Mouse (Mus musculus): ENCODE measurements around the gene Tex36. TPM values are rescaled to one million over a fixed set of nuclear protein-coding genes. Genes with fewer than 3 reads are reported as not detected.
A peak's percentile ranks its signal among the peaks of the same experiment; 100 is the strongest.

Gene Tex36
- polyA plus RNA-seq (2015; fragmentation: Nextera tagmentation; extraction: Ambion mirVana): 0.32 TPM in 1 of 2 replicates, not detected in the other

DNA sequence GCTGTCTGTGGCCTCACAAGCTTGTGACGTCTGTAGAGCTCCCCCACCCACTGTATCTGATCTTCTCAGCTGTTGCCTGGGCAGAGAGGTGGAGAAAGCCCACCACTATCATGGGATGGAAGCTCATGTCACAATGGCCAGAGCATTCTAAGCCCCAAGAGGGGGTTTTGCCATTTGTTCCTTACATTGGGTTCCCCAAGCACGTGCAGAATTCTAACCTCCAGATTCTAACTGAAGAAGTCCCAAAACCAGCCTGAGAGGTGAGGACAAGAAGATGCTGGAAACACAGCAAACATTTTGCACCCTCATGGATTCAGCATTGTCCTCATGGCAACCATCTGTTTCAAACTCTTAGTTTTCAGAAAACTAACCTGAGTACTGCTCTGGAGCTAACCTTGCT lies at the start of gene Tex36:
Tex36 (minus strand) TSS at position 101 of the 400 bp plus-strand sequence.
- WGBS: 80% methylated on average over 2 of the region's 2 CpGs
- Histone ChIP-seq H3K27ac (no peak within 1 kb of the TSS), H3K36me3 (ENCODE audit: insufficient read depth, low read length) (no peaks in the 10 kb centered on the region), H3K4me1 (replicated peaks; ENCODE audit: insufficient read depth, low read length) (no peaks in the 10 kb centered on the region), H3K9me3 (replicated peaks; ENCODE audit: low read length) (no peaks in the 10 kb centered on the region), H3K4me2 (ENCODE audit: low read length) (no peak within 1 kb of the TSS), H3K4me3 (replicated peaks; ENCODE audit: low read depth, low read length) (no peak within 1 kb of the TSS), H3K9ac (ENCODE audit: low read depth, low read length) (no peak within 1 kb of the TSS), H3K27me3 (ENCODE audit: insufficient read depth, low read length) (no peaks in the 10 kb centered on the region)
- no peak for TF ChIP-seq CTCF (IDR thresholded peaks at IDR 0.05; ENCODE audit: low read depth)
- ATAC-seq (replicated peaks; ENCODE audit: low FRiP score, low read depth): no peak
- DNase-seq (ENCODE audit: low spot score): no peak

DNA sequence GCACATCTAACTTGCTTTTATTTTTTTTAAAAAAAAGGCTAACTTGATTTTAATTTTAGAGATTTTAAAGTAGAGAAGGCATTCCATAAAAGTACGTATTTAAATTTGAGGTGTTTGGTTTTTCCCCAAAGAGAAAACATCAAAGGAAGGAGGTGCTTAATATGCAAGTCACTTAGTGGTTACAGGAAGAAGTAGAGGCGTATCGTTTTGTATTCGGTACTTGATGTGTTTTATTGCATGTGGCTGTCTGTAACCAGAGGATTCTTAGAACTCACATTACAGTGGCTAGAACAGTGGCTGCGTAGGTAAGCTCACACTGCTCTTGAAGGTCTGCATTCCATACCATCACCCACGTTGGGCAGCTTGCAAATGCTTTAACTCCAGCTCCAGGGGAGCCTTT lies 43.8 kb upstream of the Tex36 start:
- no peaks in the 10 kb centered on the region for H3K9me3 ChIP-seq (replicated peaks; ENCODE audit: low read length)
- ATAC-seq (replicated peaks; ENCODE audit: low FRiP score, low read depth): no peak
- no peak overlapping the region for H3K4me2 ChIP-seq (ENCODE audit: low read length)
- no peak overlapping the region for H3K4me3 ChIP-seq (replicated peaks; ENCODE audit: low read depth, low read length)
- DNase-seq (ENCODE audit: low spot score): no peak
- peaks cover 68% of the 10 kb centered on the region for H3K36me3 ChIP-seq (ENCODE audit: insufficient read depth, low read length)
- H3K9ac ChIP-seq (ENCODE audit: low read depth, low read length): no peak overlapping the region
- no peak for TF ChIP-seq CTCF (IDR thresholded peaks at IDR 0.05; ENCODE audit: low read depth)
- no peaks in the 10 kb centered on the region for H3K4me1 ChIP-seq (replicated peaks; ENCODE audit: insufficient read depth, low read length)
- WGBS: 93% methylated on average over 6 of the region's 6 CpGs
- no peaks in the 10 kb centered on the region for H3K27me3 ChIP-seq (ENCODE audit: insufficient read depth, low read length)
- no peak overlapping the region for H3K27ac ChIP-seq

DNA sequence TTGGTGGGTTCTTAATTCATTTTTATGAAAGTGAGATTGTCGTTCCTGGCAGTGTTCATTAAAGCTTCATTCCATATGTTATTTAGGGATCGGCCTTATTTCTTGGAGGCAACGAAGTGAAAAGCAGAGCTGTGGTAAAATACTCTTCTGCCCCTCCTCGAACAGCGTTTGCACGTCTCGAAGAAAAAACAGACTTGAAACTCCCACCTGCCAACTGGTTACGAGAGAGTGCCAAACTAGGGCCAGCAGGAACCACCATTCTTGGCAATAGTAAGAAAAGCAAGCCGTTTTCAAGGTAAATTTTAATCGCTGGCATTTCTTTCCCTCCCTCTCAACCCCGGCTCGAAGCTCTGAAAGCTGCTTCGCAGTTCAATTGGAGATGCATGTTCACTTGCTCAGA lies 36.9 kb upstream of the Tex36 start:
- ATAC-seq (replicated peaks; ENCODE audit: low FRiP score, low read depth) (no peak), DNase-seq (ENCODE audit: low spot score) (no peak)
- Histone ChIP-seq H3K4me3 (replicated peaks; ENCODE audit: low read depth, low read length) (peak overlapping the region; percentile 94; the same call in 1 of the 2 replicates), H3K27ac (no peak overlapping the region), H3K4me2 (ENCODE audit: low read length) (peak overlapping the region; percentile 83), H3K9me3 (replicated peaks; ENCODE audit: low read length) (no peaks in the 10 kb centered on the region), H3K36me3 (ENCODE audit: insufficient read depth, low read length) (peaks cover 24% of the 10 kb centered on the region), H3K4me1 (replicated peaks; ENCODE audit: insufficient read depth, low read length) (no peaks in the 10 kb centered on the region), H3K9ac (ENCODE audit: low read depth, low read length) (peak overlapping the region; percentile 96; the same call in 1 of the 2 replicates), H3K27me3 (ENCODE audit: insufficient read depth, low read length) (no peaks in the 10 kb centered on the region)
- no peak for TF ChIP-seq CTCF (IDR thresholded peaks at IDR 0.05; ENCODE audit: low read depth)
- 69% methylated on average over 13 of the region's 13 CpGs for WGBS

DNA sequence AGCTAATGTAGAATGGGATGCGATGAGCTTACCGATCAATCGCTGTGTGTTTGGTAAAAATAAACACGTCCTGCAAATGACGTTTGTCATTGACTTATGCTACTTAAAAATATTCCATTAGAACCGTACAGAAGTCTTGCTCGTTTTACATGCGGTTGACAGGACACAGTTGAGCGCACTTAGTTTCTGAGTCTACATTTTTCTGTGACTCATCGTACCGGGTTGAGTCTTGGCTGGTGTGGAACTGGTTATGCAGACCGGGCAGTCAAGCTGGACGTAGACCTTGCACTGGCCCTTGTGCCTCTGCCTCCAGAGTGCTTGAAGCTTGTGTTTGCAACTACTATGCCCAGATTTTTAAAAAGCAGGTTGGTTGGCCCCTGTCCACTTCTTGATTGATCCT lies 36.3 kb upstream of the Tex36 start:
- peak overlapping the region; percentile 95 for H3K27ac ChIP-seq
- no peak for TF ChIP-seq CTCF (IDR thresholded peaks at IDR 0.05; ENCODE audit: low read depth)
- H3K4me2 ChIP-seq (ENCODE audit: low read length): peak overlapping the region; percentile 83
- 5% methylated on average over 13 of the region's 13 CpGs for whole genome bisulfite sequencing
- peak overlapping the region; percentile 94 for H3K4me3 ChIP-seq (replicated peaks; ENCODE audit: low read depth, low read length)
- H3K9ac ChIP-seq (ENCODE audit: low read depth, low read length): peak overlapping the region; percentile 96
- DNase-seq (ENCODE audit: low spot score): peak; percentile 56
- peaks cover 21% of the 10 kb centered on the region for H3K36me3 ChIP-seq (ENCODE audit: insufficient read depth, low read length)
- H3K27me3 ChIP-seq (ENCODE audit: insufficient read depth, low read length): no peaks in the 10 kb centered on the region
- no peaks in the 10 kb centered on the region for H3K9me3 ChIP-seq (replicated peaks; ENCODE audit: low read length)
- H3K4me1 ChIP-seq (replicated peaks; ENCODE audit: insufficient read depth, low read length): no peaks in the 10 kb centered on the region
- ATAC-seq (replicated peaks; ENCODE audit: low FRiP score, low read depth): peak; percentile 40; the same call in 1 of the 2 replicates

DNA sequence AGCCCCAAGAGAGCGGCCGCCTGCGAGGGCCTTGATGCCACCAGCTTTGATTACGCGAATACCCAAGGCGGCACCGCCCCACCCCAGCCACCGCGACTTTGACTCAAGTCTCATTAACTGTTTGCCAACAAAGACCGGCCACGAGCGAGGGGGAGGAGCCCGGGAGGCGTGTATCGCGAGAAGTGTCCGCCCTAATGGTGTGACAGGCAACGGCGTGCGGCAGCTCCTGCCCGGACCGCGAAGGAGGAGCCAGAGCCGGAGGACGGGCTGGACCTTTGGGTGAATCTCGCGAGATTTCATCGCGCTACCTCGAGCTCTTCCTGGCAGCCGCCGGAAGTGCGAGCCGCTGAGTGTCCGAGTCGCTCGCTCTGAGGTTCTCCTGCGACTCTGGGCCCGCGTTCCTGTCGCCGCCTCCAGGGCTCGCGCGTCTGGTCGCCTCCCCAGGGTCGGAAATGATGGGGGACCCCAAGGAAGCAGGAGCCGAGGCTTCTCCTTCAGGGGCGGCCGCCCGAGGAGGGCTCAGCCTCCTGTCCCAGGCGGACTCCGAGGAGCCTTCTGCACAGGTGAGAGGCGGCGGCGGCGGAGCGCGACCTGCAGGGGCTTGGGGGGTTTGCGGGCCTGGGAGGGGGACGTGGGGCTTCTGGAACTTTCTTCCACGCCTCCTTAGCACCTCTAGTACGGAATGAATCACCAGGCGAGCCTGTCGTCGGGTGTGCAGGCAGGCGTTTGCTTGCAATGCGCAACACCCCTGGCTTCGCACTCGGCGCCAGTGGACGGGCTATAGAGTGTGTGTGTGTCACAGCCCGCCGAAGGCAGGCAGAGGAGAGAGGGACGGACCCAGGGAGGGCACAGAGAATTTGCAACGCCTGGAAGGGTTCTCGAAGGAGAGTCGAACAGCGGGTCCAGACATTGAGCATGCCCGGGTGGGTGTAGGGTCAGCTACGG lies 35.7 kb upstream of the Tex36 start, which contains the start of gene Edrf1:
Edrf1 (plus strand) TSS at position 183 of the 945 bp plus-strand sequence.
- TF ChIP-seq CTCF (IDR thresholded peaks at IDR 0.05; ENCODE audit: low read depth): 0 out of 2 replicates have a peak, but pooled peaks have one; percentile 1
- H3K27me3 ChIP-seq (ENCODE audit: insufficient read depth, low read length): no peaks in the 10 kb centered on the region
- peak; percentile 100 for DNase-seq (ENCODE audit: low spot score)
- peak within 1 kb of the TSS; percentile 95 for H3K27ac ChIP-seq
- WGBS: under 1% methylated on average over 81 of the region's 81 CpGs
- ATAC-seq (replicated peaks; ENCODE audit: low FRiP score, low read depth): peak; percentile 97
- H3K9ac ChIP-seq (ENCODE audit: low read depth, low read length): peak within 1 kb of the TSS; percentile 96
- H3K9me3 ChIP-seq (replicated peaks; ENCODE audit: low read length): no peaks in the 10 kb centered on the region
- H3K4me3 ChIP-seq (replicated peaks; ENCODE audit: low read depth, low read length): peak within 1 kb of the TSS; percentile 94
- peak within 1 kb of the TSS; percentile 83 for H3K4me2 ChIP-seq (ENCODE audit: low read length)
- no peaks in the 10 kb centered on the region for H3K4me1 ChIP-seq (replicated peaks; ENCODE audit: insufficient read depth, low read length)
- peaks cover 16% of the 10 kb centered on the region for H3K36me3 ChIP-seq (ENCODE audit: insufficient read depth, low read length)

DNA sequence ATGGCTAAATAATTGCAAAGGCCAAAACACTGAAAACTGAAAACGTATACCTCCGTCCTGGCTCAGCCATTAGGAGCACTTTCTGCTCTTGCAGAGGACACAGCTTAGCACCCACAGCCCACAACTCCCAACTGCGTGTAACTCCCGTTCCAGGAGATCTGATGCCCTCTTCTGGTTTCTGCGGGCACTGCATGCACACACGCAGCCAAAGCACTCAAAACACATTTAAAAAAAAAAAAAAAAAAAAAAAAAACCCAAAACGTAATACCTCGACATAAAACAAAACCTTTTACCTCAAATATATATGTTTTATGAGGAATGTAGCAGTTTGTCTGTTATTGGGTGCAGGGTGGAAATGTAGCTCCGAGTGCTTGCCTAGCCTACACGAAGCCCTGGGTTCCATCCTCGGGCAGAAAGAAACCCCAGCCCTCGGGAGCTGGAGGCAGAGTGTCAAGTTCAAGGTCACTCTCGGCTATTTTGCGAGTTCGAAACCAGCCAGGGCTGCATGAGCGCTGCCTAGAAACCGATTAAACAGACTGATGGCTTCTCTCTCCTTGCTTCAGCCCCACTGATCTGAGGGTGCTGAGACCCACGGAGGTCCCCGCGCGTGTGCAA lies 34.9 kb upstream of the Tex36 start:
- ATAC-seq (replicated peaks; ENCODE audit: low FRiP score, low read depth) (peak; percentile 12; the same call in 1 of the 2 replicates), DNase-seq (ENCODE audit: low spot score) (peak; percentile 82)
- H3K27ac ChIP-seq: peak overlapping the region; percentile 95
- peaks cover 10% of the 10 kb centered on the region; the same call in 1 of the 2 replicates for H3K36me3 ChIP-seq (ENCODE audit: insufficient read depth, low read length)
- peak overlapping the region; percentile 85 for H3K9ac ChIP-seq (ENCODE audit: low read depth, low read length)
- no peaks in the 10 kb centered on the region for H3K27me3 ChIP-seq (ENCODE audit: insufficient read depth, low read length)
- H3K9me3 ChIP-seq (replicated peaks; ENCODE audit: low read length): no peaks in the 10 kb centered on the region
- peak; percentile 85 for TF ChIP-seq CTCF (IDR thresholded peaks at IDR 0.05; ENCODE audit: low read depth)
- H3K4me2 ChIP-seq (ENCODE audit: low read length): peak overlapping the region; percentile 80
- 2% methylated on average over 21 of the region's 21 CpGs for WGBS
- H3K4me1 ChIP-seq (replicated peaks; ENCODE audit: insufficient read depth, low read length): no peaks in the 10 kb centered on the region
- peak overlapping the region; percentile 94 for H3K4me3 ChIP-seq (replicated peaks; ENCODE audit: low read depth, low read length)
